Mouse (Mus musculus): ENCODE data around the gene Aldh3b3. TPM values are rescaled to one million over a fixed set of nuclear protein-coding genes. Genes with fewer than 3 reads are reported as not detected.

The Aldh3b3 gene
- polyA plus RNA-seq, 1 experiment: not detected

- Histone ChIP-seq H3K4me3 (ENCODE audit: low read depth, low read length) (peak overlapping the region; percentile 42), H3K27ac (ENCODE audit: insufficient read depth, low read length) (no peak overlapping the region), H3K4me1 (ENCODE audit: control insufficient read depth, insufficient read depth, low read length) (peaks cover 5% of the 10 kb centered on the region), H3K36me3 (ENCODE audit: control insufficient read depth, insufficient read depth, low read length, poor library complexity, severe bottlenecking) (no peaks in the 10 kb centered on the region), H3K9ac (ENCODE audit: low read depth, poor library complexity, severe bottlenecking) (no peak overlapping the region), H3K27me3 (ENCODE audit: control insufficient read depth, insufficient read depth, low read length, poor library complexity, severe bottlenecking) (no peaks in the 10 kb centered on the region), H3K9me3 (replicated peaks; ENCODE audit: control insufficient read depth, insufficient read depth, low read length, poor library complexity, severe bottlenecking) (no peaks in the 10 kb centered on the region)
- TF ChIP-seq POLR2A (IDR thresholded peaks at IDR 0.05; ENCODE audit: insufficient read depth, low read length): no peak
- no peak for TF ChIP-seq CTCF (IDR thresholded peaks at IDR 0.05; ENCODE audit: low read depth, low read length)
- TF ChIP-seq EP300 (IDR thresholded peaks at IDR 0.05; ENCODE audit: insufficient read depth, low read depth, low read length): no peak
Measured at GRCm38 (mm10) chr19:3942986-3943735, 15.3 kb upstream of the Aldh3b3 start.

- Histone ChIP-seq H3K36me3 (ENCODE audit: control insufficient read depth, insufficient read depth, low read length, poor library complexity, severe bottlenecking) (no peaks in the 10 kb centered on the region), H3K4me3 (ENCODE audit: low read depth, low read length) (no peak overlapping the region), H3K27ac (ENCODE audit: insufficient read depth, low read length) (no peak overlapping the region)
Measured at GRCm38 (mm10) chr19:3945872-3946564, 12.4 kb upstream of the Aldh3b3 start.

GRCm38 (mm10) chr19:3946715-3947114 is 11.7 kb upstream of the Aldh3b3 start:
- TF ChIP-seq CTCF (IDR thresholded peaks at IDR 0.05; ENCODE audit: low read depth, low read length) (peak; percentile 82), POLR2A (IDR thresholded peaks at IDR 0.05; ENCODE audit: insufficient read depth, low read length) (no peak)
- no peak overlapping the region for H3K9ac ChIP-seq (ENCODE audit: low read depth, poor library complexity, severe bottlenecking)

More at GRCm38 (mm10) chr19:3945872-3946564, 12.4 kb upstream of the Aldh3b3 start:
- no peaks in the 10 kb centered on the region for H3K9me3 ChIP-seq (replicated peaks; ENCODE audit: control insufficient read depth, insufficient read depth, low read length, poor library complexity, severe bottlenecking)
- H3K9ac ChIP-seq (ENCODE audit: low read depth, poor library complexity, severe bottlenecking): no peak overlapping the region
- TF ChIP-seq EP300 (IDR thresholded peaks at IDR 0.05; ENCODE audit: insufficient read depth, low read depth, low read length) (no peak), POLR2A (IDR thresholded peaks at IDR 0.05; ENCODE audit: insufficient read depth, low read length) (no peak), CTCF (IDR thresholded peaks at IDR 0.05; ENCODE audit: low read depth, low read length) (no peak)
- no peaks in the 10 kb centered on the region for H3K27me3 ChIP-seq (ENCODE audit: control insufficient read depth, insufficient read depth, low read length, poor library complexity, severe bottlenecking)
- peaks cover 5% of the 10 kb centered on the region for H3K4me1 ChIP-seq (ENCODE audit: control insufficient read depth, insufficient read depth, low read length)

GRCm38 (mm10) chr19:3947813-3948212 is 10.6 kb upstream of the Aldh3b3 start:
- Histone ChIP-seq H3K27me3 (ENCODE audit: control insufficient read depth, insufficient read depth, low read length, poor library complexity, severe bottlenecking) (no peaks in the 10 kb centered on the region), H3K4me1 (ENCODE audit: control insufficient read depth, insufficient read depth, low read length) (peaks cover 2% of the 10 kb centered on the region), H3K9ac (ENCODE audit: low read depth, poor library complexity, severe bottlenecking) (no peak overlapping the region), H3K36me3 (ENCODE audit: control insufficient read depth, insufficient read depth, low read length, poor library complexity, severe bottlenecking) (no peaks in the 10 kb centered on the region), H3K9me3 (replicated peaks; ENCODE audit: control insufficient read depth, insufficient read depth, low read length, poor library complexity, severe bottlenecking) (no peaks in the 10 kb centered on the region), H3K4me3 (ENCODE audit: low read depth, low read length) (no peak overlapping the region), H3K27ac (ENCODE audit: insufficient read depth, low read length) (no peak overlapping the region)
- TF ChIP-seq CTCF (IDR thresholded peaks at IDR 0.05; ENCODE audit: low read depth, low read length) (no peak), EP300 (IDR thresholded peaks at IDR 0.05; ENCODE audit: insufficient read depth, low read depth, low read length) (no peak), POLR2A (IDR thresholded peaks at IDR 0.05; ENCODE audit: insufficient read depth, low read length) (no peak)

More at GRCm38 (mm10) chr19:3946715-3947114, 11.7 kb upstream of the Aldh3b3 start:
- no peak overlapping the region for H3K27ac ChIP-seq (ENCODE audit: insufficient read depth, low read length)
- H3K4me3 ChIP-seq (ENCODE audit: low read depth, low read length): no peak overlapping the region
- H3K36me3 ChIP-seq (ENCODE audit: control insufficient read depth, insufficient read depth, low read length, poor library complexity, severe bottlenecking): no peaks in the 10 kb centered on the region
- no peaks in the 10 kb centered on the region for H3K9me3 ChIP-seq (replicated peaks; ENCODE audit: control insufficient read depth, insufficient read depth, low read length, poor library complexity, severe bottlenecking)
- H3K4me1 ChIP-seq (ENCODE audit: control insufficient read depth, insufficient read depth, low read length): peaks cover 5% of the 10 kb centered on the region
- no peaks in the 10 kb centered on the region for H3K27me3 ChIP-seq (ENCODE audit: control insufficient read depth, insufficient read depth, low read length, poor library complexity, severe bottlenecking)

- Histone ChIP-seq H3K4me3 (ENCODE audit: low read depth, low read length) (peak overlapping the region; percentile 11), H3K27me3 (ENCODE audit: control insufficient read depth, insufficient read depth, low read length, poor library complexity, severe bottlenecking) (no peaks in the 10 kb centered on the region), H3K36me3 (ENCODE audit: control insufficient read depth, insufficient read depth, low read length, poor library complexity, severe bottlenecking) (no peaks in the 10 kb centered on the region), H3K4me1 (ENCODE audit: control insufficient read depth, insufficient read depth, low read length) (peaks cover 2% of the 10 kb centered on the region), H3K27ac (ENCODE audit: insufficient read depth, low read length) (no peak overlapping the region), H3K9me3 (replicated peaks; ENCODE audit: control insufficient read depth, insufficient read depth, low read length, poor library complexity, severe bottlenecking) (no peaks in the 10 kb centered on the region), H3K9ac (ENCODE audit: low read depth, poor library complexity, severe bottlenecking) (0 out of 2 replicates have a peak overlapping the region, but pooled peaks have one; percentile 21)
- no peak for TF ChIP-seq POLR2A (IDR thresholded peaks at IDR 0.05; ENCODE audit: insufficient read depth, low read length)
- no peak for TF ChIP-seq CTCF (IDR thresholded peaks at IDR 0.05; ENCODE audit: low read depth, low read length)
- no peak for TF ChIP-seq EP300 (IDR thresholded peaks at IDR 0.05; ENCODE audit: insufficient read depth, low read depth, low read length)
Measured at GRCm38 (mm10) chr19:3948546-3948945, 9.9 kb upstream of the Aldh3b3 start.

GRCm38 (mm10) chr19:3950331-3950730 is 8.1 kb upstream of the Aldh3b3 start:
- H3K27me3 ChIP-seq (ENCODE audit: control insufficient read depth, insufficient read depth, low read length, poor library complexity, severe bottlenecking): no peaks in the 10 kb centered on the region
- no peaks in the 10 kb centered on the region for H3K9me3 ChIP-seq (replicated peaks; ENCODE audit: control insufficient read depth, insufficient read depth, low read length, poor library complexity, severe bottlenecking)
- no peak overlapping the region for H3K9ac ChIP-seq (ENCODE audit: low read depth, poor library complexity, severe bottlenecking)
- no peaks in the 10 kb centered on the region for H3K36me3 ChIP-seq (ENCODE audit: control insufficient read depth, insufficient read depth, low read length, poor library complexity, severe bottlenecking)
- H3K4me1 ChIP-seq (ENCODE audit: control insufficient read depth, insufficient read depth, low read length): peaks cover 2% of the 10 kb centered on the region
- no peak overlapping the region for H3K27ac ChIP-seq (ENCODE audit: insufficient read depth, low read length)
- no peak overlapping the region for H3K4me3 ChIP-seq (ENCODE audit: low read depth, low read length)
- TF ChIP-seq EP300 (IDR thresholded peaks at IDR 0.05; ENCODE audit: insufficient read depth, low read depth, low read length): no peak
- TF ChIP-seq CTCF (IDR thresholded peaks at IDR 0.05; ENCODE audit: low read depth, low read length): no peak
- TF ChIP-seq POLR2A (IDR thresholded peaks at IDR 0.05; ENCODE audit: insufficient read depth, low read length): no peak
